Comparison of ENCODE assay signal across 11 mouse cellular contexts in the genomic region with DNA sequence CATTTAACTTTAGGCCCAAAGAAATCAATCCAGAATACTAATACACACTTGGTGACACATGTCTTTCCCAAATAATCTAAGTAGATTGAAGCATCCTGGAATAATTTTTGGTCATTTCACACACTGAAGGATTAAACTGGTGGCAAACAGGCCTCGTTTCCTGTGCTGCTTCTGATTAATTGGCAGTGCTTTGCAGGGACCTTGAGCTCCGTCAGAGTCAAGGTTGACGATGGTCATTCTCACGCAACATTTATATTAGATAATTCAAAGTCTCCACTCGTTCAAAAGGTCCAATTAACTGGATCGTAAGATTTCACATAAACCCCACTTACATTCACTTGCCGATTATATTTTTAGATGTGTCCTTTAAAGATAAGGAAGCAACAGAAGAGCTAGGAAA.
"Had no signal": no experiment of that assay in that cellular context is flagged by ENCODE, and none has a peak within 500 bp of the region (broad histone marks: within the 10 kb centered on the region; RNA-seq: fewer than 3 reads in every experiment).

No protein-coding gene starts in this region.

- DNase-seq: cerebellum, postnatal 25 days; cerebellum, postnatal 36 days; embryo, embryonic 11 days; forebrain, postnatal 0 days; gastrocnemius, adult 2 months; gastrocnemius, postnatal 10 days; gastrocnemius, postnatal 14 days; gastrocnemius, postnatal 25 days; gastrocnemius, postnatal 36 days; heart, adult 18-20 months; heart, adult 2 months had no signal
